Mouse (Mus musculus) kidney, adult 18-20 months (tissue): ENCODE results near the gene Camta1.

Experiments used
- DNase-seq: peaks from one replicate; pipeline ENCODE4 v3.0.0; 2021

Gene Camta1

DNA sequence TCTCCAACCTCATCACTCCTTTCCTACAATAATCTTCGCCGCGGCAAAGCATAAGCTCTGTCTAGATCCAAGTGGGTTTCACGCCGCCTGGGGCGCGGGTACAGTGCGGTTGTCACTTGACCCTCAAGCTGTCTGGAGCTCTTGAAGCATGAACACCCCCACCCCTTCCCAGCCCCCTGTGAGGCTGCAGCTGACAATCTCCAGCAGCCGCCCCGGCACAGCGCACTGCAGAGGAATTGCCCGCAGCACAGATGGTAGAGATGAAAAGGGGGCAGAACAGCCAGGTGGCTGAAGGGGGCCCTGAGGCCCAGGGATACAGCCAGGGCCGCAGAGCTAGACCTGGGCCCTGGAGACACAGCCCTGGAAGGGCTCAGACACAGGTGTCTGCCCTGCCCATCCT, 189.2 kb downstream of the Camta1 start:
- DNase-seq: no peak

DNA sequence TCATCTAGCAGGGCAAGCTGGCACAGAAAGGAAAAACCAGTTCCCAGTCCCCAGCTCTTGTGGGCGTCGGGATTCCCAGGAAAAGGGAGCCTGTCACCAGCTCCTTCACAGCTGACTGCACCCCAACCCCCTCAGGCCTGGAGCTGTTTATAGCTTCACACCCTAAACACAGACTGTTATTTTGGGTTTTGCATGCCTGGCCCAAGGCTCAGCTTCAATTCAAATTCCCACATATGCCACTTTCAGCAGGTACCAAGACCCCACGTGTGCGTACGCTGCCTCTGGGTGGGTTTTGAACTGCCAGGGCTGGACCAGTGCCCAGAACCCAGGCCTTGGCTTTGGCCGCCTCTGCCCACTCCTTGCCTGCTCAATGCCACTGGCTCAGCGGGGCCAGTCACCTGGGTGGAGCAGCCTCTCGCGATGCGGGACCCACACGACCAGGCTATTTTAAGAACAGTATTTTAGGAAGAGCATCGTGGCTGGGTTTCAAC, 195.2 kb downstream of the Camta1 start:
- peak; percentile 57 for DNase-seq

DNA sequence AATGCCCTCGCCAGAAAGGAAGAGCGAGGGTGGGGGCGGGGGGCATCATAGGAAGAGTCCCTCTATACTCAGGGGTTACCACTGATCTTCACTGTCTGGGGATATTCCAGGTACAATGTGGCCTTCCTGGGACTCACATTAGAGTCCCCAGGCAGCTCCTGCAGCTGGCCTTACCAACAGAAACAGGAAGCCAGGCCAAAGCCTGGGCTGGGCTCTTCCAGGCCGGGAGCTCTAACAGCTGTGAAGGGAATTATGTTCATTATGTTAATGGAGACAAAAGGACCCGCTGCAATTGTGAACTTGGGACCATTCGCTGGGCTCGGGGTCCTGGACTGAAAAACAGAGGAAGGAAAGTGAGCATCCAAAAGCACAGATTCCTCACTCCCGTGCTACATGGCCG, 200.2 kb downstream of the Camta1 start:
- no peak for DNase-seq

DNA sequence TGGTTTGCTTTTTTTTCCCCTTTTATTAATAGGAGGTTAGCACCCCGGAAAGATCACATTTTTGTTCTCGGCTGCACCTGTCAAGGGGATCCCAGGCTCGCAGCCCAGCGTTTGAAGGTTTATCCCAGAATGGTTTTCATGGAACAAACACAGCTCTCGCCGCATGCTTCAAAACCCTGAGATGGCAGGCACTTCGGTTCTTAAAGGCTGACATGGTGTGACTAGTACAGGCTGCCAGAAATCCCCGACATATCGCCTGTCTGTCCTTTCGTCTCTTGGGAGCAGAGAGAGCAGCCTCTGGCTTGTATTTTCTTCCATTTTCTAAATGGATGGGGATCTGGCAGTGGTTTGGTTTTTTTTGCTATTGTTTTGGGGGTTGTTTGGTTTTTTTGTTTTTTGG, 205.2 kb downstream of the Camta1 start:
- DNase-seq: no peak

DNA sequence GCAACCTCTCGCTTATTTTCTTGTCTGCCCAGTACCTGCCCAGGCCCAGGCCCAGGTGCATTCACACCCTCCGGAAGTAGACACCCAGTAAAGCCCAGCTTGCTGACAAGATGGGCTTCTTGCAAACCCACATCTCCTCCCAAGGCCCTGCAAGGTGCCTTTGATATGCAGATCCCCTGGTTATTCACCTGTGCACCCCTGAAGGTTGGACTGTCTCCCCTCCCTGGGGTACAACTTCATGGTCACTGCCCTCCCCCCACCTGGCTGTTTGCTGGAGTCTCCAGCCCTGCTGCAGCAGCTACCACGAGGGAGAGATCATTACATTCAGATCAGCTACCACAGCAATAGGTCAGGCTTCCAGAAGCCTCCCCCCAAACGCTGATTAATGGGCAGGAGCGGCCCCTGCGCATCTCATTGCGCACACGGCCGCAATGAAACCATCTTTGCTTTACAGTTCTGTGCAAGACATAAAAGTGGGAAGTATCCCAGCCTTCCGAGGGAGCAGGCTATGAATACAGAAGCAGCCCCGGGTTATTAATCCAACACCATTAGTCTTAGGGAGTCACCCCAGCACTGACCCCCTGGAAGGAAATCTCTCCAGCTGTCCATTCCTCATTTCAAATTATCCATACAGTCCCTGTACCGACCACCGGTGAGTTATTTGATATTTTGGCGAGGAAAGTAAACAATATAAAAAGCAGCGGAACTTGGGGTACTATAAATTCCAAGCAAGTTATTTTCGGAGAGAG, 205.9 kb downstream of the Camta1 start:
- DNase-seq: no peak

DNA sequence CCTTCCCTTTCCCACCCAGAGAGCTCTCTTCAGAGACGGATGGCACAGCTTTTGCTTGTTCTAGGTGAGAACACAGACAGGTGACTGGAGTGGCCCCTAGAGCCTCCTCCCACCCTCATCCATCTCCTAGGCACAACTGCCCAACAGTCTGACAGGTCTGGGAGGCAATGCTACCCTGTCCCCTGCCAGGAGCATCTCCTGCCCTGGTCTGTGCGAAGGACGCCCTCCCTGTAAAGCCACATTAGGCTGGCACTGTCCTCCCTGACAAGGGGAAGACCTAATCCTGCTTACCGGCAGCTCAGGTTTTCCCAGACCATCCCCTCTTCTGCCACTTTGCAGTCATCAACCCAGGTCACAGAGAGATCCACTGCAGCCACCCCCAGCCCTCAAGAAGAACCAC, 206.4 kb downstream of the Camta1 start:
- no peak for DNase-seq

DNA sequence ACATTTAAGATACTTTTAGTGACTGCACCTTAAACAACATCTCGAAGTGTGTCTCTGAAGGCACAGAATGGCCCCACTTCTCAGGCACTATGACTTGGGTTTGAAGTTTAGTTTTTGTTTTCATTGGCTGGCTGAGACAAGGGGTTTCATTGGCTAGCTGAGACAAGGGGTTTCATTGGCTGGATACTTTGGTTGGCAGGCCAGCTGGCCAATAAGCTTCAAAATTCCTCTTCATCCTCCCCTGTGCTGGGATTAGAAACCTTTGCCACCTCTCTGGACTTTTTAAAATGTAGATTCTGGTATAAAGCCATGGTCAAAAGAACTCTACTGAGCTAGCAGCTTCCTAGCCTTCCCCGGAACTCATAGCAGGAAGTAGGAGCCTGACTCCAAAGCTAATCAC, 219.3 kb downstream of the Camta1 start:
- no peak for DNase-seq

DNA sequence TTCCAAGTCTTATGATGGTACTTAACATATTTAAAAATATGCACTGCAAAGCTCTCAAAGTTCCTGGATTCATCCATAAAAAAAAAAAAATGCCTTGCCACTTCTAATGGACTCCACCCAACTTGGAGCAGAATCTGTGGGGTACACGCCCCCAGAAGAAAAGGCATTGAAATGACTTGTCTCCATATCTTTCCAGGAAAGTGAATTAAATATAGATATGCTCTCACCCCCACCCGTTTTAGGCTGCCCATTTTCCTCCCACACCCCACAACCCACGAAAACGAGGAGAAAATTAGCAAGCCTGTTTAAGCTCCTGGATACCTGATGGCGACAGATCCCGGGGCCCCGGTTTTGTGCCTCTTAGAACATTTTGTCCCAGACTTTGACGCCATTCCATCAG, 220.7 kb downstream of the Camta1 start:
- no peak for DNase-seq

DNA sequence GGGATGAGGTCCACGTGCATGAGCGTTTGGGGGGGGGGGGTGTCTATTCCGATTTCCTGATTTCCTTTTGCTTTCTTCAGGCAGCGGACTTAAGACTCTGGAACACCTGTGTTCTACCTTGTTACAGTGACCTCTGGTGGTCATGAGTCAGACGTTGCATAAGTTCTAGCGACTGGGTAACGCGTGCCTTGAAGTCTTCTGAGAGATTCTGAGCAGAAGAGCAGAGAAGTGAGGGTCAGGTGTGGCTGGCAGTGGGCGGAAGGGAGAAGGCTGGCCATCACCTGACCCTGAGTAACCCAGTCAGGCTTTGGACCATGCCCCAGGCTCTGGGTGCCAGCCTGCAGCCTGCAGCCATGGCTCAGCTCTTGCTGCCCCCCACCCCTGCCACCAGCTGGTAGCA, 222.7 kb downstream of the Camta1 start:
- peak; percentile 46 for DNase-seq

DNA sequence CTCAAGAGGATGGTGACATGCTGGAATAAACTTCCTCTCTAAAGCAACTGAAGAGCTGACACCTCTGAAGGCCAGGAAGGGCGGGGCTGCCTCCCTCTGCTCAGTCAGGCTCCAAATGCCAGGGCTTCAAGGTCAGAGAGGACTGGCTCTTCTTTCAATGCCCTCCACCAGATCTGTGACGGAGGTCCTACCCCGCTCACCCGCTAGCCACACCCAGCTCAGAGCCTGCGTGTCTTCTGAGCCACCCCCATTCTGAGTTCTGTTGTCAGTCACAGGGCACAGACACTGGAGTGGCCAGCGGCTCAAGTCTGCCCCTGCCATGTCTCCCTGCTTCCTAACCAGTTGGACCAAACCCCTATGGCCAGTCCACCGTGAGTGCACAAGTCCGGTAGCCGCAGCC, 224.3 kb downstream of the Camta1 start:
- DNase-seq: no peak

DNA sequence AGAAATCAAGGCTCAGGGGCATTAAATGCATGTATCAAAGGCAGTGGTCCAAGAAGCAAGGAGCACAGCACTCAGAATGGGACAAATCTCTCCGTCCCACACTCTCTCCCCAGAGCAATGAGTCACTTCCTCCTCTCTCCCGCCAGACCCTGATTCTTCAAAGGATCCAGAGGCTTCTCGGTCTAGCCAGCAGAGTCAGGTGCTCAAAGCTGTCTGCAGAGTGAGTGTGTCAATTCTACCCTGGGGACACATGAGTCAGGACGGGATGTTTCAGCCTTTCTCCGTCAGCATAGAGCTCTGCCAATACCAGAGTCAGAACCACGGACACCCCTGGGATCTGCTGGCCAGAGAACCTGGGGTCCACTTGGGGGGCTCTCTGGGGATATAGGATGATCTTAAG, 226.9 kb downstream of the Camta1 start:
- DNase-seq: no peak

DNA sequence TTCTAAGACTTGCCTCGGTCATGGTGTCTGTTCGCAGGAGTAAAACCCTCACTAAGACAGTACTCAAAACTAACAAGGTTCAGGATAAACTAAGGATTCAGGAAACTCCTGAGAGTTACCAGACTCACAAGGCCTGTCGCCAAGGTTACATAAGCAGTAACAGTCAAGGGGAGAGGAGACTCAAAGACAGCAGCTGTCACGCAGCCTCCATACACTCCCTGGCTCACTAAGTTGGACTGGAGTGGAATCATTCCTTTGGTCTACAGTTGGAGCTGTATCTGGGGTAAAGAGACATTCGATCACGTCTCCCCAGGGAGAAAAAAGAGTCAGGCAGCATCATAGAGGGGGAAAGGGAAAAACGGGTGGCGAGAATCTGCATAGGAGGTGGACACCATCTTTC, 227.9 kb downstream of the Camta1 start:
- no peak for DNase-seq

DNA sequence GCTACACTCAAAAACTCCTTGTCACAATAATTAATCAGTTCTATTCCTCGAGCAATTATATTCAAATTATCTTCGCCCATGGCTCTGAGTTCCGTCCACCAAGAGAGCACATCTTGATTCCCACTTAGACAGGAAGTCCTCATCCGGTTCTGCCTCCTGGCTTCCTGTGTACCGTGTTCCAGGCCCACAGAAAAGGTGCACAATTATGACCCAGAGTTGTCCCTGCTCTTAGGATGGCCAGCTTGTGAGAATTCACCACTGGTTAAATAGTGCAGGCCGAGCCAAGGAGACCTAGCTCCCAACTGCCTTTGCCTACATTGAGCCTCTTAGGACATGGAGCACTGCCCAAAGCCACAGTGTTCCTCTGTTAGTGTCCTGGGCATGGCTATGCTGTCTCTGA, 229.4 kb downstream of the Camta1 start:
- DNase-seq: no peak

DNA sequence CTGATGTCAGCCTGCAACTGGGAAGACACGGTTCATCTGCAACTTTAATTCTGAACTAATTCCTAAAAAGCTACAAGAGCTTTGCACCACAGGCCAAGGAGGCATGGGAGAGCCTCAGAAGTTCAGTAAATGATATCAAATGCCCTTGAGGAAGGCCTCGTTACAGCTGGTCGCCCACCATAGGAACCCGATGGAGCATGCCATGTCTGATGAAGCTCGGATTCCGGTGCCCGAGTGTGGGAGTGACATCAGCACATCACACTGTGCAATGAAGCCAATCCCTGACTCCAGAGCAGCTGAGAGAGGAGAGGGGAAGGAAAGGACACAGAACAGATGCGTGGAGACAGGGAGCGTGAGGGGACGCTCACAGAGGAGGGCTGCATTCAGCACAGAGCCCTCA, 231.0 kb downstream of the Camta1 start:
- DNase-seq: no peak

DNA sequence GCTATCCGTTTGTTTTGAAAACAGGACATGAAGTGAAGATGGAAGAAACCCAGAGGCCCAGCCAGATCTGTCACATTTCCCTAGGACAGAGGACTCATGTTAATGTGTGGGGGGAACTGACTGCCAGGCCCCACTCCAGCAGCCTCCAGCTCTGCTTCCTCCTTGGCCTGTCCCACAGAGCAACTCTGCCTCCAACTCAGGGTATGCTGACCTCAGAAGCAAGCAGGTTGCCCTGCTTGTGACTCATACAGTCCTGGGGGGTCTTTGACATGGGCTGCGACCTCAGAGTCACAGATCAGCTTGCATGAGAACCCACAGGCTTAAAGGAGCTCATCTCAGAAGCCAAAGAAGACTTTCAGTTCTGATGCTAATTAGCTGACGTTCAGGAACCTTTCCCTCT, 231.4 kb downstream of the Camta1 start:
- DNase-seq: no peak

DNA sequence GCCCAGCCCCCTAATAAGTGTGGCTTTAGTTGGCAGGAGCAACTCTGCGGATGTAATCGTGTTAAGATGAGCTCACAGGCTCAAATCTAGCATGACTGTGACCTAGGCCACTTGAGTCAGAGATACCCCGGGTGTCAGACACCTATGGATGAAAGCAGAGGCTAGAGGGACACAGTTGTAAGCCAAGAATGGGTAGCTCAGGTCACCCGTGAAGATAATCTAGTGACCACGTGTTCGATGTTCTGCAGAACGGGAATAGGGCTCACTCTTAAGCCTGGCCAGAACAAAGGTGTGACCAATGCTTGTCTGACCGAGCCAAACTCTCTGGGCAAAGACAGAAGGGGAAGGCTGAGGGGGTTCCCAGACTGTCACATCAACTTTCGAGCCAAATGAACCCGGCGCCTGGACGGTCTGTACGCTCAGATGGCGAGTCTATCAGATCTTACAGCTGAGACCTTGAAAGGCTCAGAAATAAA, 242.1 kb downstream of the Camta1 start:
- no peak for DNase-seq

DNA sequence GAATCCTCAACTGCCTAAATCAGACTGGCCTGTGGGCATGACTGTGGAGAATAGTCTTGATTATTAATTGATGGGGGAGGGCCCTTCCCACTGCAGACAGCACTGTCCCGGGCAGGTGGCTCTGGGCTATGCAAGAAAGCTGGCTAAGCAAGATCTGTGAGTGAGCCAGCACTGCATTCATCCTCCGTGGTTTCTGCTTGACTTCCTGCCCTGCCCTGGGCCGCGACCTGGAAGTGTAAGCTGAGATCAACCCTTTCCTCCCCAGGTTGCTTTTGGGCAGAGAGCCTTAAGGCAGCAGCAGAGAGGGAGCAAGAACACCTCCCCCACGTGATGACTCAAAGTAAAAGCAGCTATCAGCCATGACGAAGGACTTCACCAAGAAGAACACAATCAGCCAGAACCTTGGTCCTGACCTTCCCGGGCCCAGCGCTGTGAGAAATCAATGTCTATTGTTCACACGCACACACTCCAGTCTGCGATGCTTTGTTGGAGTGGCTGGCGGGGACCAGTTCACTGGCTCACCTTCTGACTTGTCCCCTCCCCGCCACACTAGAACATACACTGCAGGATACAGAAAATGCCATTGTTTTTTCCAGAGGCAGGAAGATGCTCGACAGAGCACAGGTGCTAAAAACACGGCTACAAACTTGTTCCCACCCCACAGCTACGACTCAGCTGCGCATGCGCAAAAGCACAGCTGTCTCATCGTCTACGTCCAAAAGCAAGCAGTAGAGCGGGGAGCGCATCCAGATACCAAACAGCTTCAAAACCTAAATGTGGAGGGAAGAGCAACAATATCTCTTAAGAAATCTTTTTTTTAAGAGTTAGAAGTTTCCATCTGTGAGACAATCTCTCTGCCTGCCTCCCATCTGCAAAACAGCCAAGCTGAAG, 243.0 kb downstream of the Camta1 start:
- DNase-seq: no peak

DNA sequence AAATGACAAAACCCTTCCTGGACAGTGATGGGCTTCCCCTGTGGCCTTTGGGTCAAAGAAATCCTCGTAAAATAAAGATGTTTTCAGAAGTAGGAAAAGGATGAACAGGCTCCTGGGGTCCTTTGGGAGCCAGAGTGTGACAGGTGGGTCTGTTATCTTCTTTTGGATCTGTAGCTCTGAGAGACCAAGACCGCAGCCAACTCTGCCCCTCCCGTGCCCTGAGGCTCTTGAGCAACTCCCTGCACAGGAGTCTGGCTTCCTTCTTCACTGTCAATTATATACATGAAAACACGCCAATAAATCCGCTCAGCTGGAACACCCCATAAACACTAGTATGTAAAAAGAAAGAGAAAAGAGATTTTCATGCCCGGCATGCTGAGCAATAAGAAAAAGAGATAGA, 250.1 kb downstream of the Camta1 start:
- DNase-seq: no peak

DNA sequence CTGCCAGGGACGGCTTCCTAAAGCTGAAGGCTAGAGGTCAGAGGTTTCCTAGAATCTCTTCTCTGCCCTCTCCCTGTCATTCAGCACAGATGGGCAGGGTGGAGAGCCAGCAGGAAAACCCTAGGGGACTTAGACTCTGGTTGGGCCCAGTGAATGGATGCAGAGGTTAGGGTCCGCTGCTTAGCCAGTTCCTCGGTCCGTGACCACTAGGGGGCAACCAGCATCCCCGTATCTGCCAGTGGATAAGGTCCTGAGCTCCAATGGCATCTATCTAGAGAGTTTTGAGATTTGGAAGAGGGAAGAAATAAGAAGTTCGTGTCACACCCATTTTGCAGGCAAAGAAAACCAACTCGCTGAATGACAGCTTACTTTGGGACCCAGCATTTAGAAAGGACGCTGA, 251.4 kb downstream of the Camta1 start:
- peak; percentile 39 for DNase-seq

DNA sequence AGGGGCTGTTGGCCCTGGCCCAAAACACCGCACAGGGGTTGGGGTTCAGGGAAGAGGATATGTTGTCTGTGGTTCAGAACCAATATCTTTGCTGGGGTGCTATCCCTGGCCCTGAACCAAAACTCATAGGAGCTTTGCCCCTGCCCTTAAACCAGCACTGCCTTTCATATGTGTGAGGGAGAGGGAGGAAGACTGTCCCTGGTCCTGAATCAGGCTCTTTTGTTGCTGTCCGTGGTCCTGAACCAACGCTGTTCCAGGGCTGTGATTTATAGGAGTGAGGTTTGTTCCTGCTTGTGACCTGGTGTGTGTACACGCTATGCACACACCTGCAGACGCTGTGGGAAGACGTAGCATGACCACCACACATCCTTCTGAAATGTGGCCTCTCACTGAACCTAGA, 256.8 kb downstream of the Camta1 start:
- DNase-seq: peak; percentile 53

DNA sequence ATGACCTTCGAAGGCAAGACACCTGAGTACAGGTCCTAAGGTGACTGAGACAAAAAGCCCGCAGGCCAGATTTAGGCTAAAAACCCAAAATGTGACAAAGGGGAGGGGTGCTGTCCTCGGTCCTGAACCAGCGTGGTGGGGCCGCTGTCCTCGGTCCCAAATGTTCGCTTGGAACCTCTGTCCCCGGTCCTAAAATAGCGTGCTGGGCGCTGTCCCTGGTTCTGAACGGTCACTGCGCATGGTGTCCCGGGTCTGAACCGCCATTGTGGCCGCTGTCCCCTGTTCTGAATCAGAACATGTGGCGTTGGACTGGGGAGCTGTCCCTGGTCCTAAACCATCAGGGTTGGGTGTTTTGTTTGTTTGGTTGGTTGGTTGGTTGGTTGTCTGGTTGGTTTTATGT, 257.2 kb downstream of the Camta1 start:
- DNase-seq: peak; percentile 59

DNA sequence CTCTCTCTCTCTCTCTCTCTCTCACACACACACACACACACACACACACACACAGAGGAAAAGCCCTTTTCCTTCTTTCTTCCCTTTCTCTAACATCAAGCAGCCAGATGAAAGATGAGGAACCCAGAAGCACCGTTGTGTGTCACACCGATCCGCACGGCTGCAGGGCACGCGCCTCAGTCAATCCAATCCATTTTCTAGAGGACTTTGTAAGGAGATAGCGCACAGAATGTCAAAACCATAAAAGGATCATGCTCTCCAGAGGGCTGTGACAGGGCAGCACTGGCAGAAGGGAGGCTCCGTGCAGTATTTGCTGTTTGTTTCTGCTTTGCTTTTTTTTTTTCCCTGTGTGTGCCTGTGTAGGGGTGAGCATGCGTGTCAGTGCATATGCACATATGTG, 258.1 kb downstream of the Camta1 start:
- DNase-seq: no peak

DNA sequence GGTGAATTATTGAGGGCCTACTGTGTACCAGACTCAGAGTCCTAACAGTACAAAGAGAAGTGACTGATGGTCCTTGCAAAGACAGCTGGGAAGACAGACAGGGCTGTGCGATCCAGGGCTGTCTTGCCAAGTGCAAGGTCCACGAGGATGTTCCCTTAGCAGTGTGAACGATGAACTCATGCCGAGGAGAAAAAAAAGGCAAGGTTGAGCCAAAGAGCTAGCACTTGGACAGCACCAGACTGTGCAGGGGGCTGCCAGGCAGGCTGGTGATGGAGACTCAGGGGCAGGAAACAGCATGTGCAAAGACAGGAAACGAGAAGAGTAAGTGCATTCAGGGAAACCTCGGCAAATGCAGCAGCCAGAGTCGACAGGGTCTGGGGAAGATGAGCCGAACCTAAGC, 266.6 kb downstream of the Camta1 start:
- no peak for DNase-seq

DNA sequence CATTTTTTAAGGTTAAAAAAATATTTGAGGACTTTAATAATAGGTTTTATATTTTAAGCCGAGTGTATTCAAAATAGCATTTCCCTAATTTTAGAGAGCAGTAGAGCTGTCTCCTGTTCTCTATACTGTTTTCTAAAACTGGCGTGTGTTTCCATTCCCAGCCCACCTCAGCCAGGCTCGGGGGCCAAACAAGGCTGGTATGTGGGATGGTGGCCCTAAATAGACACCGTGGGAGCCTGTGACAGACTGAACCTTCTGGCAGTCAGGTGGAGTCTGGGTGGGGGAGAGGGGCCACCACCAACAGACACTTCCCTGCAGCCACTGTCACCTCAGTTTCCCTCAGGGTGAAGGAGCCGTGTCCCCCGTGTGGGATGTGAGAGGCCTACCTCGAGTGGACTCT, 268.6 kb downstream of the Camta1 start:
- no peak for DNase-seq
